ENCODE assay signal across 14 mouse cellular contexts in the genomic region with DNA sequence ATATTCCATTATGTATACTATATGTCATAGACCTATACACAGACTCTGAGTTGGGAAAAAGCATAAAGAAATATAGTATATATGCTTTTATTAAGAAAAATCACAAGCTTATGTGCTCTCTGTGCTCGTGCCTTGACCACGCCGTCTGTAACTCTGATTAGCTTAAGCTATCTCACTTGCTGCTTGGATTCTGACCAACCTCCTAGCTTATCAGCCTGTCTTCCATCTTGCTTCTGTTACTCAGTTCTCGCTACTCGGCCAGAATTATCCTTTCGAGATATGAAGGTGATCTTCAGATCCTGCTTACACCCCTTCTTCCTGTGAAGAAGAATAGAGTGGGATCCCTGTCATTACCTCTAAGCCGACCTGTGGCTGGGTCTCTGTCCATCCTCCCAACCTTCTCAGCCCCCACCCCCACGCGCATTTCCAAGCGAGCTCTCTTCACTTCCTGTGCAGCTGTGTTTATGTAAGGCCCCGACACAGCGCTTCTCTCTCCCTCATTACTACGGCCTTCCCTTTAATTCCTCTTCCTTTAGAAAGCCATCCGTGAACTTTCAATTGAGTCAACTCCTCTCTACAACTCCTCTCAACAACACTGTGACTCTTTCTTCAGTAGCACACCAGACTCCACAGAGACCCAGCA. TPM values are rescaled to one million over a fixed set of nuclear protein-coding genes. Genes with fewer than 3 reads are reported as not detected.
DNase-seq lines count a peak whose midpoint lies in the region; ATAC-seq and TF ChIP-seq lines count a peak whose summit lies in the region.
"Had no signal": no experiment of that assay in that cellular context is flagged by ENCODE, and none has a peak within 500 bp of the region (broad histone marks: within the 10 kb centered on the region; RNA-seq: fewer than 3 reads in every experiment).

No protein-coding gene starts in this region.

- no peak for TF ChIP-seq CTCF in kidney, adult 2 months (conservative IDR thresholded peaks at IDR 0.05; ENCODE audit: insufficient read depth, insufficient read length, low read depth, low read length)

- no peak overlapping the region for H3K9ac ChIP-seq in kidney, embryonic 16.5 days (replicated peaks; ENCODE audit: low read length)
- H3K9ac ChIP-seq in intestine, embryonic 14.5 days (ENCODE audit: low read length): no peak overlapping the region
- H3K9ac ChIP-seq in midbrain, embryonic 15.5 days: no peak overlapping the region
- H3K9ac ChIP-seq: midbrain, embryonic 12.5 days; neural tube, embryonic 12.5 days had no signal

- H3K27ac ChIP-seq in kidney, embryonic 16.5 days (ENCODE audit: low read length): no peak overlapping the region
- no peak overlapping the region for H3K27ac ChIP-seq in kidney, adult 2 months (ENCODE audit: insufficient read depth, low read depth, low read length)
- H3K27ac ChIP-seq in embryonic facial prominence, embryonic 10.5 days (replicated peaks): no peak overlapping the region
- peak overlapping the region; percentile 43; the same call in 1 of the 2 replicates for H3K27ac ChIP-seq in intestine, embryonic 14.5 days (ENCODE audit: low read depth)
- H3K27ac ChIP-seq in midbrain, embryonic 15.5 days: no peak overlapping the region
- H3K27ac ChIP-seq: midbrain, embryonic 12.5 days; neural tube, embryonic 12.5 days had no signal

- ATAC-seq in kidney, embryonic 16.5 days (ENCODE audit: low FRiP score, low TSS enrichment): peak; percentile 69
- ATAC-seq in intestine, embryonic 14.5 days (replicated peaks; ENCODE audit: low FRiP score, low TSS enrichment, low read depth): no peak
- ATAC-seq in midbrain, embryonic 15.5 days (replicated peaks): no peak

- no peak overlapping the region for H3K4me3 ChIP-seq in kidney, embryonic 16.5 days (ENCODE audit: low read length)
- no peak overlapping the region for H3K4me3 ChIP-seq in kidney, adult 2 months (ENCODE audit: insufficient read depth, low read depth, low read length)
- no peak overlapping the region for H3K4me3 ChIP-seq in embryonic facial prominence, embryonic 10.5 days
- H3K4me3 ChIP-seq in intestine, embryonic 14.5 days (ENCODE audit: low read depth, low read length): no peak overlapping the region
- no peak overlapping the region for H3K4me3 ChIP-seq in midbrain, embryonic 15.5 days
- H3K4me3 ChIP-seq: midbrain, embryonic 12.5 days; neural tube, embryonic 12.5 days had no signal

- 31% methylated on average over 14 of the region's 14 CpGs for WGBS in kidney, embryonic 16.5 days
- 50% methylated on average over 14 of the region's 14 CpGs for WGBS in kidney, adult 2 months
- 50% methylated on average over 14 of the region's 14 CpGs for WGBS in embryonic facial prominence, embryonic 10.5 days
- 41% methylated on average over 14 of the region's 14 CpGs for WGBS in intestine, embryonic 14.5 days
- WGBS in midbrain, embryonic 15.5 days: 78% methylated on average over 14 of the region's 14 CpGs

- no peaks in the 10 kb centered on the region for H3K27me3 ChIP-seq in kidney, embryonic 16.5 days (ENCODE audit: insufficient read depth, low read length)
- no peaks in the 10 kb centered on the region for H3K27me3 ChIP-seq in kidney, adult 2 months (replicated peaks; ENCODE audit: control insufficient read depth, insufficient read depth, low read length)
- H3K27me3 ChIP-seq in embryonic facial prominence, embryonic 10.5 days (replicated peaks; ENCODE audit: low read depth, poor library complexity, severe bottlenecking): no peaks in the 10 kb centered on the region
- no peaks in the 10 kb centered on the region for H3K27me3 ChIP-seq in intestine, embryonic 14.5 days (replicated peaks; ENCODE audit: control insufficient read depth, insufficient read depth, low read length)
- H3K27me3 ChIP-seq in midbrain, embryonic 15.5 days (replicated peaks): no peaks in the 10 kb centered on the region
- H3K27me3 ChIP-seq: midbrain, embryonic 12.5 days; neural tube, embryonic 12.5 days had no signal

- H3K36me3 ChIP-seq in kidney, embryonic 16.5 days (ENCODE audit: insufficient read depth, low read length): no peaks in the 10 kb centered on the region
- no peaks in the 10 kb centered on the region for H3K36me3 ChIP-seq in kidney, adult 2 months (ENCODE audit: control insufficient read depth, insufficient read depth, low read length)
- no peaks in the 10 kb centered on the region for H3K36me3 ChIP-seq in embryonic facial prominence, embryonic 10.5 days (replicated peaks)
- no peaks in the 10 kb centered on the region for H3K36me3 ChIP-seq in intestine, embryonic 14.5 days (ENCODE audit: control insufficient read depth, insufficient read depth, low read length)
- H3K36me3 ChIP-seq in midbrain, embryonic 15.5 days (replicated peaks): no peaks in the 10 kb centered on the region
- H3K36me3 ChIP-seq: midbrain, embryonic 12.5 days; neural tube, embryonic 12.5 days had no signal

- no peaks in the 10 kb centered on the region for H3K9me3 ChIP-seq in kidney, embryonic 16.5 days (ENCODE audit: low read length)
- no peaks in the 10 kb centered on the region for H3K9me3 ChIP-seq in embryonic facial prominence, embryonic 10.5 days
- no peaks in the 10 kb centered on the region for H3K9me3 ChIP-seq in intestine, embryonic 14.5 days (ENCODE audit: control insufficient read depth, low read length)
- H3K9me3 ChIP-seq in midbrain, embryonic 15.5 days: no peaks in the 10 kb centered on the region
- H3K9me3 ChIP-seq: midbrain, embryonic 12.5 days; neural tube, embryonic 12.5 days had no signal

- H3K4me2 ChIP-seq in kidney, embryonic 16.5 days (replicated peaks; ENCODE audit: low read depth, low read length): 0 out of 2 replicates have a peak overlapping the region, but pooled peaks have one; percentile 3
- H3K4me2 ChIP-seq in intestine, embryonic 14.5 days (ENCODE audit: low read length): peak overlapping the region; percentile 33
- no peak overlapping the region for H3K4me2 ChIP-seq in midbrain, embryonic 15.5 days
- H3K4me2 ChIP-seq: midbrain, embryonic 12.5 days; neural tube, embryonic 12.5 days had no signal

- peaks cover 12% of the 10 kb centered on the region for H3K4me1 ChIP-seq in kidney, embryonic 16.5 days (ENCODE audit: insufficient read depth, low read length)
- H3K4me1 ChIP-seq in kidney, adult 2 months (ENCODE audit: control insufficient read depth, insufficient read depth, low read length): no peaks in the 10 kb centered on the region
- peaks cover 5% of the 10 kb centered on the region for H3K4me1 ChIP-seq in embryonic facial prominence, embryonic 10.5 days
- H3K4me1 ChIP-seq in intestine, embryonic 14.5 days (replicated peaks; ENCODE audit: control insufficient read depth, insufficient read depth, low read length): peaks cover 6% of the 10 kb centered on the region
- H3K4me1 ChIP-seq in midbrain, embryonic 15.5 days: no peaks in the 10 kb centered on the region
- H3K4me1 ChIP-seq: midbrain, embryonic 12.5 days; neural tube, embryonic 12.5 days had no signal

- DNase-seq in kidney, adult 2 months: no peak
- DNase-seq in embryonic facial prominence, embryonic 10.5 days (ENCODE audit: low spot score): peak; percentile 33
- DNase-seq in intestine, embryonic 14.5 days (ENCODE audit: low spot score): no peak
- DNase-seq in lung, postnatal 36 days: peak; percentile 22
- DNase-seq in testis, postnatal 10 days (ENCODE audit: low spot score): no peak
- no peak for DNase-seq in gastrocnemius, postnatal 25 days
- DNase-seq: cerebellum, postnatal 14 days; kidney, adult 8-10 months; layer of hippocampus, postnatal 36 days; retina, postnatal 1 day had no signal

- TF ChIP-seq POLR2A in kidney, adult 2 months (IDR thresholded peaks at IDR 0.05; ENCODE audit: low read depth, low read length): no peak

RNA-seq across cellular contexts. Expression of gene Slc24a5, which starts 41.4 kb away (rescaled TPM):
- 2.1 and 2.8 TPM in 2 replicates for polyA plus RNA-seq in kidney, embryonic 16.5 days (2015; fragmentation: Nextera tagmentation; extraction: Ambion mirVana)
- 0.29 and 0.33 TPM in 2 replicates for polyA plus RNA-seq in kidney, adult 2 months (2012; rRNA removed)
- 3.7 and 7.8 TPM in 2 replicates for polyA plus RNA-seq in embryonic facial prominence, embryonic 10.5 days (2016; fragmentation: Nextera tagmentation; extraction: Ambion mirVana)
- polyA plus RNA-seq in intestine, embryonic 14.5 days (2014; fragmentation: Nextera tagmentation; extraction: Ambion mirVana): 4.4 TPM in 2 replicates
- total RNA-seq in gastrocnemius, postnatal 25 days (2021): not detected
- 4.0 and 4.8 TPM in 2 replicates for polyA plus RNA-seq in midbrain, embryonic 15.5 days (2015; fragmentation: Nextera tagmentation; extraction: Ambion mirVana)

Comparison
In these comparisons a context has a peak if more than half of its experiments do, and no peak if none do; other contexts are left out.
1. DNase-seq: peak in embryonic facial prominence, embryonic 10.5 days (single experiment) and lung, postnatal 36 days (single experiment); none in kidney, adult 2 months (single experiment), intestine, embryonic 14.5 days (single experiment), testis, postnatal 10 days (single experiment) and gastrocnemius, postnatal 25 days (single experiment).